Mouse (Mus musculus): ENCODE data around the gene Cldn7. TPM values are rescaled to one million over a fixed set of nuclear protein-coding genes. Genes with fewer than 3 reads are reported as not detected.

The Cldn7 gene
- polyA plus RNA-seq, 1 experiment from 2014 or later, result 196 TPM

- peaks cover 23% of the 10 kb centered on the region for H3K4me1 ChIP-seq (ENCODE audit: control insufficient read depth, insufficient read depth, low read length)
- peak; percentile 51 for ATAC-seq (ENCODE audit: insufficient number of reproducible peaks, insufficient read depth, low FRiP score, low read depth)
Measured at GRCm38 (mm10) chr11:70000396-70000898, 35.9 kb downstream of the Cldn7 start, which contains the start of gene Dvl2. Gene Dvl2, plus strand, starts transcription at chr11:70000595.

GRCm38 (mm10) chr11:70001159-70001558, 36.6 kb downstream of the Cldn7 start:
- Histone ChIP-seq H3K27me3 (ENCODE audit: control insufficient read depth, insufficient read depth, low read length) (no peaks in the 10 kb centered on the region), H3K4me2 (replicated peaks; ENCODE audit: low read depth, low read length) (peak overlapping the region; percentile 60), H3K4me1 (ENCODE audit: control insufficient read depth, insufficient read depth, low read length) (peaks cover 23% of the 10 kb centered on the region), H3K4me3 (ENCODE audit: low read depth, low read length) (peak overlapping the region; percentile 68), H3K9ac (replicated peaks; ENCODE audit: low read depth, low read length) (peak overlapping the region; percentile 87), H3K27ac (ENCODE audit: low read length) (peak overlapping the region; percentile 97), H3K9me3 (ENCODE audit: control insufficient read depth, low read depth, low read length) (no peaks in the 10 kb centered on the region), H3K36me3 (ENCODE audit: control insufficient read depth, insufficient read depth, low read length) (peaks cover 38% of the 10 kb centered on the region)
- ATAC-seq (ENCODE audit: insufficient number of reproducible peaks, insufficient read depth, low FRiP score, low read depth), result no peak
- WGBS, result 13% methylated on average over 8 of the region's 8 CpGs

More at GRCm38 (mm10) chr11:70000396-70000898, 35.9 kb downstream of the Cldn7 start, which contains the start of gene Dvl2:
- peaks cover 32% of the 10 kb centered on the region for H3K36me3 ChIP-seq (ENCODE audit: control insufficient read depth, insufficient read depth, low read length)
- H3K4me3 ChIP-seq (ENCODE audit: low read depth, low read length), result peak within 1 kb of the TSS; percentile 68
- H3K27ac ChIP-seq (ENCODE audit: low read length), result peak within 1 kb of the TSS; percentile 97
- WGBS, result under 1% methylated on average over 48 of the region's 48 CpGs
- H3K4me2 ChIP-seq (replicated peaks; ENCODE audit: low read depth, low read length), result peak within 1 kb of the TSS; percentile 60
- H3K27me3 ChIP-seq (ENCODE audit: control insufficient read depth, insufficient read depth, low read length), result no peaks in the 10 kb centered on the region
- H3K9me3 ChIP-seq (ENCODE audit: control insufficient read depth, low read depth, low read length), result no peaks in the 10 kb centered on the region
- peak within 1 kb of the TSS; percentile 87 for H3K9ac ChIP-seq (replicated peaks; ENCODE audit: low read depth, low read length)

- Histone ChIP-seq H3K9ac (replicated peaks; ENCODE audit: low read depth, low read length) (0 out of 2 replicates have a peak overlapping the region, but pooled peaks have one; percentile 10), H3K36me3 (ENCODE audit: control insufficient read depth, insufficient read depth, low read length) (peaks cover 45% of the 10 kb centered on the region), H3K4me1 (ENCODE audit: control insufficient read depth, insufficient read depth, low read length) (peaks cover 23% of the 10 kb centered on the region), H3K4me3 (ENCODE audit: low read depth, low read length) (peak overlapping the region; percentile 68), H3K27ac (ENCODE audit: low read length) (no peak overlapping the region), H3K27me3 (ENCODE audit: control insufficient read depth, insufficient read depth, low read length) (no peaks in the 10 kb centered on the region), H3K9me3 (ENCODE audit: control insufficient read depth, low read depth, low read length) (no peaks in the 10 kb centered on the region), H3K4me2 (replicated peaks; ENCODE audit: low read depth, low read length) (peak overlapping the region; percentile 60)
- no peak for ATAC-seq (ENCODE audit: insufficient number of reproducible peaks, insufficient read depth, low FRiP score, low read depth)
Measured at GRCm38 (mm10) chr11:70001865-70002264, 37.3 kb downstream of the Cldn7 start.

GRCm38 (mm10) chr11:70002471-70002870, 37.9 kb downstream of the Cldn7 start:
- no peak overlapping the region for H3K27ac ChIP-seq (ENCODE audit: low read length)
- 100% methylated on average over 2 of the region's 2 CpGs for WGBS
- H3K9me3 ChIP-seq (ENCODE audit: control insufficient read depth, low read depth, low read length), result no peaks in the 10 kb centered on the region
- ATAC-seq (ENCODE audit: insufficient number of reproducible peaks, insufficient read depth, low FRiP score, low read depth), result no peak
- peak overlapping the region; percentile 10; the same call in 1 of the 2 replicates for H3K9ac ChIP-seq (replicated peaks; ENCODE audit: low read depth, low read length)
- peak overlapping the region; percentile 60 for H3K4me2 ChIP-seq (replicated peaks; ENCODE audit: low read depth, low read length)
- 0 out of 2 replicates have a peak overlapping the region, but pooled peaks have one; percentile 68 for H3K4me3 ChIP-seq (ENCODE audit: low read depth, low read length)
- H3K36me3 ChIP-seq (ENCODE audit: control insufficient read depth, insufficient read depth, low read length), result peaks cover 51% of the 10 kb centered on the region
- no peaks in the 10 kb centered on the region for H3K27me3 ChIP-seq (ENCODE audit: control insufficient read depth, insufficient read depth, low read length)
- peaks cover 20% of the 10 kb centered on the region for H3K4me1 ChIP-seq (ENCODE audit: control insufficient read depth, insufficient read depth, low read length)

DNA sequence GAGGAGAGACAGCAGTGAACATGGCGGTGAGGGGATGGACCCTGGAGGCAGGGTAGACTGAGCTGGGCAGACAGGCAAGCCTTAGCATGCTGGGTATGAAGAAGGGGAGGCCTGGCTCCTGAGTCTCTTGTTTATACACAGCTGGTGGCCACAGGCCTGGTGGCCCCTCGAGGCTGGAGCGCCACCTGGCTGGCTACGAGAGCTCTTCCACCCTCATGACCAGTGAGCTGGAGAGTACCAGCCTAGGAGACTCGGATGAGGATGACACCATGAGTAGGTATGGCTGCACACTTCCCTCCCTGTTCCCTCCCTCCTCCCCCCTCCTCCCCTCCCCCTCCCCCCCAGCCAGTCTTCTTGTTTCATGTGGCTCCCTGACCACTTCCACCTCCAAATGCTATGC, 40.9 kb downstream of the Cldn7 start:
- Histone ChIP-seq H3K4me3 (ENCODE audit: low read depth, low read length) (no peak overlapping the region), H3K9ac (replicated peaks; ENCODE audit: low read depth, low read length) (no peak overlapping the region), H3K36me3 (ENCODE audit: control insufficient read depth, insufficient read depth, low read length) (peaks cover 56% of the 10 kb centered on the region), H3K4me1 (ENCODE audit: control insufficient read depth, insufficient read depth, low read length) (peaks cover 16% of the 10 kb centered on the region), H3K4me2 (replicated peaks; ENCODE audit: low read depth, low read length) (no peak overlapping the region), H3K27me3 (ENCODE audit: control insufficient read depth, insufficient read depth, low read length) (no peaks in the 10 kb centered on the region), H3K27ac (ENCODE audit: low read length) (no peak overlapping the region), H3K9me3 (ENCODE audit: control insufficient read depth, low read depth, low read length) (no peaks in the 10 kb centered on the region)
- WGBS, result 63% methylated on average over 5 of the region's 5 CpGs
- ATAC-seq (ENCODE audit: insufficient number of reproducible peaks, insufficient read depth, low FRiP score, low read depth), result no peak

DNA sequence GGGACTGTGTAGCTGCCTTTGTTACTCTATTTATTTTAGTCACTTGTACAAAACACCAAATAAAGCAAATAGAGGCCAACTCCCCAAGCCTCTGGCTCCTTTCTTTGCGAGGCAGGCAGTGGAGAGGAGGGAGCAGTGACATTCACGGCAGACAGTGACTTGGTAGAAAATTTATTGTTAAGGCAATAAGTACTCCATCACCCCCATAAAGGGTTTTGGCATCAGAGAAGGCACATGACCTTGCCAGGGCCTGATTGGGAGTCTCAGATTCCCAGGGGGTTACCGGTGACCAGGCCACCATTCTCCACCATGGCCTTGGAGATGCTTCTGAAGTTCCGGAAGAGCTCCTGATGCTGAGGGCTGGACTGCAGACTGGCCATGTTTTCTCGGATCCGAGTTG, 45.5 kb downstream of the Cldn7 start:
- no peak for ATAC-seq (ENCODE audit: insufficient number of reproducible peaks, insufficient read depth, low FRiP score, low read depth)
- peaks cover 5% of the 10 kb centered on the region for H3K4me1 ChIP-seq (ENCODE audit: control insufficient read depth, insufficient read depth, low read length)
- WGBS, result 91% methylated on average over 6 of the region's 6 CpGs
- no peaks in the 10 kb centered on the region for H3K9me3 ChIP-seq (ENCODE audit: control insufficient read depth, low read depth, low read length)
- H3K4me3 ChIP-seq (ENCODE audit: low read depth, low read length), result no peak overlapping the region
- no peak overlapping the region for H3K9ac ChIP-seq (replicated peaks; ENCODE audit: low read depth, low read length)
- H3K27ac ChIP-seq (ENCODE audit: low read length), result no peak overlapping the region
- H3K4me2 ChIP-seq (replicated peaks; ENCODE audit: low read depth, low read length), result no peak overlapping the region
- peaks cover 76% of the 10 kb centered on the region for H3K36me3 ChIP-seq (ENCODE audit: control insufficient read depth, insufficient read depth, low read length)
- no peaks in the 10 kb centered on the region for H3K27me3 ChIP-seq (ENCODE audit: control insufficient read depth, insufficient read depth, low read length)

GRCm38 (mm10) chr11:70010548-70010947, 46.0 kb downstream of the Cldn7 start:
- Histone ChIP-seq H3K9me3 (ENCODE audit: control insufficient read depth, low read depth, low read length) (no peaks in the 10 kb centered on the region), H3K9ac (replicated peaks; ENCODE audit: low read depth, low read length) (no peak overlapping the region), H3K36me3 (ENCODE audit: control insufficient read depth, insufficient read depth, low read length) (peaks cover 71% of the 10 kb centered on the region), H3K4me3 (ENCODE audit: low read depth, low read length) (no peak overlapping the region), H3K27me3 (ENCODE audit: control insufficient read depth, insufficient read depth, low read length) (no peaks in the 10 kb centered on the region), H3K4me2 (replicated peaks; ENCODE audit: low read depth, low read length) (no peak overlapping the region), H3K4me1 (ENCODE audit: control insufficient read depth, insufficient read depth, low read length) (peaks cover 6% of the 10 kb centered on the region), H3K27ac (ENCODE audit: low read length) (no peak overlapping the region)
- WGBS, result 78% methylated on average over 12 of the region's 12 CpGs
- ATAC-seq (ENCODE audit: insufficient number of reproducible peaks, insufficient read depth, low FRiP score, low read depth), result no peak

GRCm38 (mm10) chr11:70010961-70011360, 46.4 kb downstream of the Cldn7 start:
- no peak for ATAC-seq (ENCODE audit: insufficient number of reproducible peaks, insufficient read depth, low FRiP score, low read depth)
- Histone ChIP-seq H3K9me3 (ENCODE audit: control insufficient read depth, low read depth, low read length) (no peaks in the 10 kb centered on the region), H3K27me3 (ENCODE audit: control insufficient read depth, insufficient read depth, low read length) (no peaks in the 10 kb centered on the region), H3K36me3 (ENCODE audit: control insufficient read depth, insufficient read depth, low read length) (peaks cover 68% of the 10 kb centered on the region), H3K9ac (replicated peaks; ENCODE audit: low read depth, low read length) (no peak overlapping the region), H3K4me3 (ENCODE audit: low read depth, low read length) (no peak overlapping the region), H3K4me1 (ENCODE audit: control insufficient read depth, insufficient read depth, low read length) (peaks cover 8% of the 10 kb centered on the region), H3K4me2 (replicated peaks; ENCODE audit: low read depth, low read length) (no peak overlapping the region), H3K27ac (ENCODE audit: low read length) (no peak overlapping the region)
- WGBS, result 85% methylated on average over 10 of the region's 10 CpGs

DNA sequence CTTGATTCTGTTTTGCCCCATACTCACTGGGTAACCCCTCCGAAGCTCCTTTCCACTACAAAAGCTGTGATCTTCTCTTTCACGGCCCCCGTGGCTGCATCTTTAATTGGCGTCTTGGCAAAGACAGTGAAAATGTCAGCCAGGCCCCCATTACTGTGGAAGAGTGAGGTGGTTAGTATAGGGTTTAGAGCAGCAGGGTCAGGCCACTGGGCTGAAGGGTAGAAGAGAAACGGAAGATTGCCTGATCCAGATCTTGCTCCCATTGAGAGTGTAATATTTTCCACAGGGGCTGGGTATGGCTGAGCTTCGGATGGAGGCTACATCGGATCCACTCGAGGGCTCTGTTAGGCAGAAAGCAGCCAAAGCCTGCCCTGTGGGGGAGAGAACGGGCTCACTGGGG, 48.4 kb downstream of the Cldn7 start:
- H3K36me3 ChIP-seq (ENCODE audit: control insufficient read depth, insufficient read depth, low read length), result peaks cover 49% of the 10 kb centered on the region
- H3K9me3 ChIP-seq (ENCODE audit: control insufficient read depth, low read depth, low read length), result no peaks in the 10 kb centered on the region
- no peak overlapping the region for H3K4me2 ChIP-seq (replicated peaks; ENCODE audit: low read depth, low read length)
- H3K9ac ChIP-seq (replicated peaks; ENCODE audit: low read depth, low read length), result no peak overlapping the region
- ATAC-seq (ENCODE audit: insufficient number of reproducible peaks, insufficient read depth, low FRiP score, low read depth), result no peak
- H3K4me1 ChIP-seq (ENCODE audit: control insufficient read depth, insufficient read depth, low read length), result peaks cover 16% of the 10 kb centered on the region
- H3K27ac ChIP-seq (ENCODE audit: low read length), result no peak overlapping the region
- H3K4me3 ChIP-seq (ENCODE audit: low read depth, low read length), result no peak overlapping the region
- H3K27me3 ChIP-seq (ENCODE audit: control insufficient read depth, insufficient read depth, low read length), result no peaks in the 10 kb centered on the region
- 86% methylated on average over 9 of the region's 9 CpGs for WGBS
